Mouse (Mus musculus) kidney, postnatal 25 days (tissue): ENCODE results near the gene Nhlrc2.

Experiments
- DNase-seq, 2 experiments: peaks; one replicate each; pipeline ENCODE4 v3.0.0; 2021; ENCODE audit warnings: mixed read lengths in 2 of 2

The Nhlrc2 gene

DNA sequence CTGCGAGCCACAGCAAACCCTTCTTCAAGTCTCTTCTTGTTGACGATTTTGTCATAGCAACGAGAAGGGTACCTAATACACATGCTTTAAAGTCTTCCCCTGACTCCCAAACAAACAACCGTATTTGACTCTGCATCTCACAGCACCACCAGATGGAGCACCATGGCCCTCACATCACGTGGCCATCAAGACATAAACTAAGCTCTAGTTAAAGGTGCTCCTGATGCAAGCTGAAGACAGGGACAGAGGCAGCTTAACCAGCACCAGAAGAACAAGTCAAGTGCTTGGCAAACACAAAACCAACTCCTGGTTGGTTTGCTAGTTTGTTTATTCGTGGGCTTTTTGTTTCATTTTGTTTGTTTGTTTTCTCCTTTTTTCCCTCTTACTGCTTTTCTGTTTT, 17.3 kb downstream of the Nhlrc2 start:
- peak; percentile 27 to 44 for DNase-seq

DNA sequence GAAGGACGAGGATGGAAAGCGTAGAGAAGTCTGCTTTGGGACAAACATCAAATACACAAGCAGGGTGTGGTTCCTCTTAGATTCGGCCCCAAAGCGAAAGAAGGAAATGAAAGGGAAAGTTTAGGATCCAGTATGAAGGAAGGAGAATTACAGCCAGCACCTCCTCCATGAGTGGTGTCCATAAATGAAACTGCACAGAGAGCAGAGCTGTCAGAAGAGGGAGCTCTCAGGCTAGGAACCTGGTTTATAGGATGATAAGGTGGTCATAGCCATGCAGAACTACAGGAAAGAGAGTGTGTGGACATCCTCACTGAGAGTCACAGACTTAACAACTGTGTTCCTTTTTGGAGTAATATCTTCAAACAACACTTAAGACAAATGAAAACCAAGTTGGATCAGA, 18.0 kb downstream of the Nhlrc2 start:
- DNase-seq = peak; percentile 43 to 71

DNA sequence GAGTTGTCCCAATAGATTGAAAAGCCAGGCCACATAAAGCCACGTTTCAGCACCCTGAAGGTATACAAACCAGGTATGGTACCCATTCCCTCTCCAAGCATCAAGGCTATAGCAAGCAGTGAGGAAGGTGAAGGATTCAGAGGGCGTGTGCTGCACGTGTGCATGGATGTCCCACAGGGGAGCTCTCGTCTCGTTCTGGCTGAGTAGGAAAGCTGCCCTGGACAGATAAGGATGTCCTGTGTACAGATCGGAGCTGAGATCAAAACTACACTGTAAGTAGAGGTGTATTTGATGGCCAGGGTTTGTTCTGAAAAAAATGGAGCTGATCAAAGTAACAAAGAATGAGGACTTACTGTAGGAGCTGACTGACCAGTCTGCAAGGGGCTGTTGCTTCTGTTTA, 18.9 kb downstream of the Nhlrc2 start:
- DNase-seq = no peak

DNA sequence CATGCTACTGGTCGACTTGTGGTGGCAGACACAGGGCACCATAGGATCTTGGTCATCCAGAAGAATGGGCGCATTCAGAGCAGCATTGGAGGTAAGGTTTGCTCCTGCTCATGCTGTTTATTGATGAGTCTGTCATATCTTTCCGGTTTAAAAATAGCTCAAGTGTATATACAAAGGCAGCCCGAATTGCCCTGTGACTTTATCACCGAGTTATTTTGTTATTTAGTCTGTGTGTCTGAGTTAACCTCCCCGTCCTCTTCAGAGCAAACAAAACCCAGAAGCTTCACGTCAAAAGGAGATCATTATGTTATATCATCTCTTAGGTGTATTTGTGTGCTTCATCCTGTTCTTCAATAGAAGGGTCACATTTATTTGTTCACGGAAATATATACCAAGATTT, 22.7 kb downstream of the Nhlrc2 start:
- no peak for DNase-seq

DNA sequence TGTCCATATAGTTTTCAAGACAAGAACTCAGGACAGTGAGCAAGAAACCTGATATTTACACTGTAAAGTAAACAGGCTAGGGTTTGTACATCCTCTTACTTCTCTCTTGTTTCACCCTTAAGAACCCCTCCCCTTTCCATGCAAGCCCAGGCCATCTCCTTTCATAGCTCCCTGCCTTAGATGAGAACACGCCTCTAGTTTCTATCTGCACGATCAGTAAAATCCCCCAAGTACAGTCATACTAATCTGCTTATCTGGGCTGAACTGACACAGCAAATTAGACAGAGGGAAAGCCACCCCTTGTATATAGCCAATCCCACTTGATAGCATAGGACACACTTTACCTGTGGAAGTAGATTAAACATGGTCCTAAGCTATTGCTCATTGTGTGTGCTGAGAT, 23.2 kb downstream of the Nhlrc2 start:
- no peak for DNase-seq

DNA sequence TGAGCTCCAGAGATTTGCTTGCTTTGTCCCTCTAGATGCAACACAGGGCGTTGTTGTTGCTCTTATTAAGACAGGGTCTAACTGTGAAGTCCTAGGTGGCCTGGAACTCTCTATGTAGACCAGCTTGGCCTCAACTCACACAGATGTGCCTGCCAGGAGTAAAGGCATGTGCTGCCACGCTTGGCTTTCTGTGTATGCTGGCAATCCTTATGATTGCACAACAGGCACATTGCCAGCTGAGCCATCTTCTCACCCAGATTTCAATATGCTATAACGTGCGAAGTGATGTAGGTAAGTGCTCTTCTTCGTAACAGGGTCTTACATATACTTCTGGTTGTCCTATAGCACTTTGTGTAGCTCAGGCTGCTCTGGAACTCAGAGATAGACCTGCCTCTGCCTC, 23.9 kb downstream of the Nhlrc2 start:
- DNase-seq = no peak

DNA sequence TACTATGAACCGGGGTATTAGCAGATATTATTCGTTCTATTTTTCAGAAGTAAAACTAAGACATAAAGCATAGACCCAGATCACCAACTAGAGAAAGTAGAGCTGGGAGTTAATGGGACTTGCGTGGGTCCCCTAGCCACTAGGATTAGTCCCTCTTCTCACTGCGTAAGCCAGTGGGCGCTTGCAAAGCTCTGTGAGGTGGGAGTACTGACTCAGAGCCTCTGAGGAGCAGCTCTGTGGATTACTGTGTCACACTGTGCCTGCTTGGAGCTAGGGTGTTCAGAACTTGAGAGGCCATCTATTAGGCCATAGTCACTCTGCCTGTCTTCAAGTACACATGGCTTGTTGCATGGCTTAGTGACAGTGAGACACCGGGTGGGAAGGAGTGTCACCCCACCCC, 25.1 kb downstream of the Nhlrc2 start:
- DNase-seq = no peak

DNA sequence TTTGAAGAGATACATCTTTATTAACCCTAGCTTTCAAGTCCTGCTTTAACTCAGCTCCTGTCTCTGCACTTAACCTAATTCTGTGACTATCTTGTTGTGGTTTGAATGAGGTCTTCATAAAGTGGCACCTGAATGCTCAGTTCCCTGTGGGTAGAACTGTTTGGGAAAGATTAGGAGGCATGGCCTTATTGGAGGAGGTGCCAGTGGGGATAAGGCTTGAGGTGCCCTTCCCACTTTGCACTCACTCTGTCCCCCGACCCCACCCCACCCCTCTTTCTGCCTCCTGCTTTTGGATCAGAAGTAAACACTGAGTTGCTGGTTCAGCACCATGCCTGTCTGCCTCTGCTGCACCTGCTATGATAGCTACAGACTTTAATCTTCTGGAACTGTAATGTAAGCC, 29.7 kb downstream of the Nhlrc2 start:
- DNase-seq = no peak

DNA sequence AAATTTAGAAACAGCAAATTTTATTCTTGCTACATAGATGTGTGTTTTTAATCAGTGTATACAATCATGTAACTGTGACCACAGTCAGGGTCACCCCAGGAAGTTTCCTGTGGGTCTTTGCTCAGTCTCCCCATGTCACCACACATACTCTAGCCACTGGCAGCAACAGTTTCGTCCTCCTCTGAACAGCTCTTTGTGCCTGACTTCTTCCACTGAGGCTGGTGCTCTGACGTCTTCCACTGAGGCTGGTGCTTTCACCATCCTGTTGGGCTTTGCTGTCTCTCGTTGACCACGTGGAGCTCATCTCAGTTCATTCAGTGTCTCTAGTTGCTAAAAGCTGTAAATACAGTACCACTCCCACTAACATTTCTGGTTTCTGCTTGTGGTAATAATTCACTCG, 33.9 kb downstream of the Nhlrc2 start:
- no peak for DNase-seq

DNA sequence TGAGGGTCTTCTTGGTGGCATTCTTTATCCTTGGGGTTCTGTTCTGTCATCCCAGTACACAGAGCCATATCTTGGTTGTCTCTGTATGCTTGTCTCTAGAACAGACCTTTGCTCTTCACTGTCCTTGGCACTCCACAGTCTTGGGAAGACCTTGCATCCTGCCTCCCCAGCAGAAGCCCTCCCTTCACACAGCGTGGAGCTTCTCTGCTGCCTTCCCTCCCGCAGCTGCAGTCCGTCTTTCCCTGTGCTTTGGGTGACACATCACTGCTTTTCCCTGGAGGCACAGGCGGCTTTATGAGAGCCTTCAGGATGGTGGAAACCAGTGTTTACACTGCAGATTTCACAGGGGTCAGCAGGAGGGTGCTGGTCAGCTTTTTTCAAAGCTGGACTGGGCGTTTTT, 35.7 kb downstream of the Nhlrc2 start:
- peak in 1 of 2 experiments; percentile 58 for DNase-seq

DNA sequence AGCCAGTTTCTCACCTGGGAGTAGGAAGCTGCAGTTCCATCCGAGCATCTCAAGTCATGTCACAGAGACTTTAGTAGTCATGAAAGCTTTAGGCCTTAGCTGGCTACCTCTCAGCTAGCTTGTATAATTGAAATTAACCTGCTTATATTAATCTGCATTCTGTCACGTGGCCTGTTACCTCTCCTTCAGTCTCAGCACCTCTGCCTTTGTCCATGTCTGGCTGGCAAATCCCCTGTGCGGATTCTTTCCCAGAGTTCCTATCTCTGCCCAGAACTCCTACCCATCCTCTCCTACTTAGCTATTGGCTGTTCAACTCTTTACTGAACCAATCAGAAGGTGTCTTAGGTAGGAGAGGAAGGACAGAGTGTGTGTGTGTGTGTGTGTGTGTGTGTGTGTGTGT, 36.2 kb downstream of the Nhlrc2 start:
- no peak for DNase-seq

DNA sequence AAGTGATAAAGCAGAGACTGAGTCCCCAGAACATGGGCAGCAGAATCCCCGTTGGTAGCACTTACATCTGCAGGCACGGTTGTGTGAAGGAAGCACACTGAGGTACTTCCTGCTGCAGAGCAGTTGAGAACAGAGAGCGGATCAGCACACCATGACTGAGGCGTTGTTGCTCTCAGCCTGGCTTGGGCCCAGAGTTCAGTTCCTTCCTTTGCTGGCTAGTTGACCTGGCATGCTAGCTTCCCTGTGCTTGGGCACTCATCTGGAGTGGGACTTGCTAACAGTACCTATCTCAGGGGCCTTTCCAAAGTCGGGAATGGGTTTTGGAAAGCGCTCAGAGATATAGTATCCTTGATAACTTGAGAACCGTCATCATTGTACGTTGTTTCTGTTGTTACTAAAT, 38.3 kb downstream of the Nhlrc2 start:
- no peak for DNase-seq

DNA sequence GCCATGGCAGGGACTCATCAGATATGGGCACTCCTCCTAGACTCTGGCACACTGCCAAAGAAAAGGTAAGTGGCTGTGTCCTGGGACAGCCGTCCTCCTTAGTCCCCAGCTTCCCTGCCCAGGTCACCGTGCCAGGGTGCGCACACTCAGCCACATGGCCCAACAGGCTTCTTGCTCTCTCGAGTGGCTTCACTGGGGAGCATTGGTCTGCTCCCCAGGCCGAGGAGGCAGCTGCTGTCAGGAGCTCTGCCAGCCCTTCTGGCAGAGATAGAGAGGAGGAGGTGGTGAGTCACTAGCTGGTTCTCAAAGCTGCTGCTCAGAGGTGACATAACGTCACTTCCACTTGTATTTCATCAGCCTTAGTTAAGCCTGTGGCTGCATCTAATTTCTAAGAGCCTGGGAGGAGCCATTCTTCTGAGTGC, 40.2 kb downstream of the Nhlrc2 start:
- peak; percentile 12 to 46 for DNase-seq

DNA sequence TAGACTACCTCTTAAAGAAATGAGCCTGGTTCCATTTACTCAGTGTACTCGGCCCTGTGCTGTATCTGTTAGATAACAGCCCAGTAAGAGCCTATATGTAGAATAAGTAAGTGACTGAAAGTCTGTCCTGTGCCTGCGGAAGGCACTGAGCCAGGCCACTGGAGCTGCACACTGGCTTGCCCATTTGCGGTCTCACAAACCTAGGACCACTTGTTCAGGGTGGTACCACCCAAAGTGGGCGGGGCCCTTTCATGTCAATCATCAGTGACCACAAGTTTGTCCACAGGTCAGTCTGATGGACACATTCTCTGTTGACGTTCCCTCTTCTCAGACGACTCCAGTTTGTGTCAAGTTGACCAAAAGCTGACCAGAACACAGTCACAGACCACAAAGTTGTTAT, 40.9 kb downstream of the Nhlrc2 start:
- no peak for DNase-seq

DNA sequence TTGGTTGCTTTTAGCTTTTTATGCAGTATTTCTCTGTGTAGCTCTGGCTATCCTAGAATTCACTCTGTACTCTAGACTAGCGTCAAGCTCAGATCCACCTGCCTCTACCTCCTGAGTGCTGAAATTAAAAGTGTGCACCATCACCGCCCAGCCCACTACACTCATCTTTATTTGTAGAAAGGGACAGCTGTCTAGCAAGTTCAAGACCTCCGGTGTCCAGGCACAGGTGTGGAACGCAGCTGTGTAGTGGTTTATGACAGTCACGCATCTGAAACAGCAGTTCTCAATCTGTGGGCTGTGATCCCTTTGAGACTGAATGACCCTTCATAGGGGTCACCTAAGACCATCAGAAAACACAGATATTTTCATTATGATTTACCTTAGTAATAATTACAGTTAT, 41.4 kb downstream of the Nhlrc2 start:
- DNase-seq = no peak

DNA sequence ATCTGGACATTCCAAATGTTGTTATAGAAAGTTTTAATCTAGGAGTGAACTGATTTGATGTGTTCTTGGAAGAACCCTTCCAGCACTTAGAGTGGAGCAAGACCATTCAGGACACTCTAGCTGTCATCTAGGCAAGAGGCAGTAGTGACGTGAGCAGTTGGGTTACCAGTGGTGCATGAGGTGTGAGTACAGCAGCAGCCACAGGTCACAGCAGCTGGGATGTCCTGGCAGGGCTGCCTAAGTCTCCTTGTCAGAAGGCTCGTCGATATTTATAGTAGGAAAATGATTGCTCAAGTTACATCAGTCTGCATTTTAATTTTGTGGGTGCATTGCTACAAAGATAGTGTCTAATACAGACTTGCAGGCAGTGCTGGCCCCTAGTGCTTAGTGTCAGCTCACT, 42.2 kb downstream of the Nhlrc2 start:
- no peak for DNase-seq

DNA sequence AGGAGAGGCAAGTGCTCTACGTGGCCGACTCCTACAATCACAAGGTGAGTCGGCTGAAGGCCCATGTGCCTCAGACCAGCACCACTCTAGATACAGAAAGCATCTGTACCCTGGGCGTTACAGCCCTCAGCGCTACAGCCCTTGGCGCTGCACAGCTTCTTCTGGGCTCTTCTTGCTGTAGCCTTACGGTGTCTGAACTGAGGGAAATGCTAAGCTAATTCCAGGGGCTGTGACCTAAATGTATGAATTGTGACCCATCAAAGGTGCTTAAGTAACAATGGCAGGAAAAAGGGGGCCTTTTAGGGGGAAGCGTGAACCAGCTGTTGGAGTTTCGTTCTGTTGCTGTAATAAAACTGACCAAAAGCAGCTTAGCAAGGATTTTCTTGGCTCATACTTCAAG, 44.4 kb downstream of the Nhlrc2 start:
- no peak for DNase-seq

DNA sequence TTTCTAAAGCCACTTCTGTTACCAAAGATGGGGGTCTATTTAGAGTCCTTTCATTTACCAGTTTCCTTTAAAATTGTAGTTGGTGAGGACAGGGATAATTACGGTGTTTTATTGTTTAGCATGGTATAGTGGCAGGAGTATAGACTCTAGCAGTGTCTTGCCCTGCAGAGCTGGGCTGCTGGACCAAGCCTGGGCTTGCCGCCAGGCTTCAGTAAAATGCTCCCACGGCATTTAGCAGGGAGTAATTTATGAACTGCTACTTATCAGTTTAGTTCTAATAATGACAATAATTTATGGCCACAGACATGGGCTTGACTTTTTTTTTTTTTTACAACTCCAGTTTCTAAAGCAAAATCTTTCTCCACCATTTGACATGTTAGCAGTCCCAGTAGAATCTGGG, 51.9 kb downstream of the Nhlrc2 start:
- DNase-seq = no peak

DNA sequence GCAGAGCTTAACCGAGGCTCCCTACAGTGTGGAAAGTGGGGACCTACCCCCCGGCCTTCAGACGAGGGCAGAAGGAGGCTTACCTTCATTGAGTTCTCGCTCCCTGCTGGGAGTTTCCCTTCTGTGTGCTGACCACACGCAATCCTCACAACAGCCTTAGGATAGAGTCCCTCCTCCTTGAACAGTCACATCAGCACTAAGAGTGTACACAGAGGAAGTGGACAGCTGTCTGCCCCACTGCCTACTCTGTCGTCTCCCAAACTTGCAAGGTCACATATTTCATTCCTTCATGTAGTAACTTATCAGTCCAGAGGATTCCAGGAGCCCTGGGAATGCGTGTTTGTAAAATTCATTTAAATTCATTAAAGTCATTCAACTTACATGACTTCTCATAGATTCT, 52.7 kb downstream of the Nhlrc2 start:
- DNase-seq = no peak

DNA sequence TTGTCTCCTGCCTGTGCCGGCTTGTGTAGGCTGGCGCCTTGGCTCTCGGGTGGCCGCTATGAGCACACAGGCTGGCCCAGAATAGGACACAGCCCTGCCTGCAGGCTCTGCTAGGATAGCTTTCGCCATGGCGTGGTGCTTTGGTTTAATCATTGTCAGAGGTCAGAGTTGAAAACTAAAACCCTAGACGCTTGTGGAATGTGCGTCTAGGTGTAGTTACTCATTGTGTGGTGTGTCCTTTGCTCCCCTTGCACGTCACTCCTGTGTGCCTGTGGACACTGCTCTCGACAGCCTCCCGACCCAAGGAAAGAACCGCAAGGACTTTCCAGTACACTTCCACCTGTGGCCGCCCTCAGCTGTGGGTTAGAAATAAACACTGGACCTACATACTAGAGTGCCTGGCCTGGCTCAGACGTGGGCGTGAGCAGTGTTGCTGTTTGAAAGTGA, 53.9 kb downstream of the Nhlrc2 start:
- peak; percentile 80 to 92 for DNase-seq

DNA sequence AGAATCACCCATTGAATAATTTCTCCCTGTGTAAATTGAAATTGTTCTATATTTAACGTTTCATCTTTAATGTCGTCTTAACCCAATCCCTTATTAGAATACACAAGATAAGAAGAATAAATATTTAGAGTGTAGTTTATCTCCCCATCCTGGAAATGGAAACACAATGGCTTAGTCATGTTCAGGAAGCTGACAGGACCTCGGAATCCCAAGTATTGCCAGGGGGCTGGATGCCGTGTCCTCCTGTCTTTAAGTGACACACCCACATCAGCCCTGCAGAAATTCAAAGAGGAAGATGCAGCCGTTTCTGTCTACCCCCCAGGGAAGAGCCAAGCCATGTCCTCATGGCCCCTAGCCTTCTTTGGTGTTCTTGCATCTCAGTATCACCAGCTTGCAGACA, 60.9 kb downstream of the Nhlrc2 start:
- DNase-seq = no peak

DNA sequence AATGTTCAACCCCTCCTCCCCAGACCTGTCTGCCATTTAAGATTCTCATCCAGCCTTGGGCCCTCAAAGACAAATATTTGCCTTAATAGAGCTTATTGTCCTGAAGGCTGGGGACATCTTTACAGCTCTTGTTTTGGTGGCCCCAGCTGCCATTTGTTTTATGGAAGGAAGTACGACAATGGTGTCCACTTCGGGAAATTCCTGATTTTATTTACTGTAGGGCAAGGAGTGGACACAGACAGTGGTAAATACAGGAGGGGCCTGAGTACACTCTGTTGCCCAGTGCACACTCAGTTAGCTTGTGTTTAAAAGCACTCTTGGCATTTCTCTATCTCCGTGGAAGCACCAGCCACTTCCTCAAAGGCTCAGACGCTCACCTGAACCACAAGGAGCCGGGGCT, 66.1 kb downstream of the Nhlrc2 start:
- no peak for DNase-seq

DNA sequence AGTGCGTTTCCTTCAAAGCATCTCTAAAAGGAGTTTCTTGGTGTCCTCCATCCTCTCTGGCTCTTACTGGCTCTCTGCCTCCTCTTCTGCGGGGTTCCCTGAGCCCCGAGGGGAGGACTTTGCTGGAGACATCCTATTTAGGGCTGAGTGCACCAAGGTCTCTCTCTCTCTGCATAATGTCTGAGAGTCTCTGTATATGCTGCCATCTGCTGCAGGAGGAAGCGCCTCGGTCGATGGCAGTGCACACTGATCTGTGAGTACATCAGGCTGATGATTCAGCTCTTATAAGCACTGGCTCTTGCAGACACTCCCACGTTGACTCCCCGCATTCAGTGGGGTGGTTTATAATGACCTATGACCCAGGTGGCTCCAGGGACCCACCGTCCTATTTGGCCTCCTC, 70.8 kb downstream of the Nhlrc2 start:
- no peak for DNase-seq

DNA sequence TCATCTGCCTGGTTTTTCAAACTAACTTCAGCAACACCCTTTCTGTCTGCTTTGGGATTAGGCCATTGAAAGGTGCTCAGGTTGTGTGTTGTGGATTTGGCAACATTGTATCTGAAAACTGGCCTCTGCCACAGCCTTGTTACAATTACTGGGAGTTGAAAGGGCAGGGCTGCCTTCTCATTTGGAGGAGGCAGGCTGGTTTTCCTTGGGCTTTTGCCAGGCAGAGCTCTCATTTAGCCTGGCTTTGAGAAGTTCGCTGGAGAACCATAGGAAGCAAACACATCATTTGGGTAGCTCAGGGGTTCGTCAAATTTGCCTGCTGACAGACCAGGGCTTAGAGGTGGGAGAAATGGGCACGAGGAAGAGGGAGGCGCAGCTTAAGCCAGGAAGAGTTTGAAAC, 71.5 kb downstream of the Nhlrc2 start:
- peak; percentile 26 to 40 for DNase-seq

DNA sequence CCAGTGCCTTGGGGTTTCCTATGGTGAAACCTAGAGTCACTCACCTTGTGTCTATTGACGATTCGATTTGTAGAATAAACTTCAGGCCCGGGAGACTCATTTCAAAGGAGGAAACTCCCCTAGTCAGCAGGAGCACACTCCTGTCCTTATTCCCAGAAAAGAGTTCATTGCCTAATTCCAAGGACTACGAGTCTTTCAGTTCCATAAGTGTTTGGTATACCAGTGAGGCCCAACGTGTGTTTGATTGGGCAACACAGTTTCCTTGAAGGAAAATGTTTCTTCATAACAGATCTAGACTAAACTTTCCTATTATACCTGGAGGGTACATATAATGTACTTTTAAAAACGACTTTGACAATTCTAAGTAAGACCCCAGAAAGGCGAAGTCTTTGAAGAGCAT, 73.8 kb downstream of the Nhlrc2 start:
- no peak for DNase-seq

DNA sequence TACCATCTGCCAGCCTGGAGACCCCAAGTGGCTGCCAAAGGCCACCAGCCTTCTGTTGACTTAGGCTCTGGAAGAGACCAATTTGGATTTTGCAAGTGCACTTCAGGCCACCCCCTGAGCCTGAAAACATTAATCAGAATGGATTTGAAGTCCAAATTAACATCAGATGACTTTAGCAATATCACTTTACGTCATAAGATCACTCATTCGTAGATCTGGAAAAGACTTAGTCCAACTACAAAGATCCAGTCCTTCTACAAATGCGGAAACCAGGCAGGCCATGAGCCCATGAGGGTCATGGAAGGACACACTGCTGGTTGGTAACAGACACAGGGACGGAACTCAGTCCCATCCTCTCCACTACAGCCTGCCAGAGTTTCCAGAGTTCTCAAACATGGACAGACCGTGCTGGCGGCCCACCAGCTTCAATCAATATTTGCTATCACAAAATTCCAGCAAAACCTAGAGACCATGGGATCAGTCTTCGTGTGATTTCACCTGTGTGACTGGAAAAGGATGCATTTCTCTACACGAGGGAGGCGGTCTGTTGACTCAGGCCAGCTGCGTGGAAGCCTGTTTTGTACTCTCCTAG, 79.9 kb downstream of the Nhlrc2 start:
- no peak for DNase-seq
